Mouse (Mus musculus): ENCODE measurements around the gene Glt1d1. TPM values are rescaled to one million over a fixed set of nuclear protein-coding genes. Genes with fewer than 3 reads are reported as not detected.

The Glt1d1 gene
- polyA plus RNA-seq, 1 experiment from 2014 or later, result 0.04 TPM

GRCm38 (mm10) chr5:127648046-127648445 lies 16.0 kb downstream of the Glt1d1 start:
- Histone ChIP-seq H3K27ac (ENCODE audit: low read depth, low read length) (no peak overlapping the region), H3K9ac (ENCODE audit: low read depth, low read length) (no peak overlapping the region), H3K4me1 (replicated peaks; ENCODE audit: control insufficient read depth, insufficient read depth, low read length) (no peaks in the 10 kb centered on the region), H3K9me3 (ENCODE audit: control insufficient read depth) (no peaks in the 10 kb centered on the region), H3K36me3 (ENCODE audit: control insufficient read depth, insufficient read depth) (no peaks in the 10 kb centered on the region), H3K4me2 (replicated peaks; ENCODE audit: low read depth) (no peak overlapping the region), H3K27me3 (replicated peaks; ENCODE audit: control insufficient read depth, insufficient read depth, low read length) (no peaks in the 10 kb centered on the region), H3K4me3 (ENCODE audit: low read depth, low read length) (no peak overlapping the region)
- peak; percentile 47 for TF ChIP-seq CTCF (IDR thresholded peaks at IDR 0.05; ENCODE audit: low read depth)
- ATAC-seq, result no peak
- WGBS, result 74% methylated on average over 6 of the region's 6 CpGs

- no peak overlapping the region for H3K27ac ChIP-seq (ENCODE audit: low read depth, low read length)
- TF ChIP-seq CTCF (IDR thresholded peaks at IDR 0.05; ENCODE audit: low read depth), result peak; percentile 36
- no peak for ATAC-seq
- H3K4me3 ChIP-seq (ENCODE audit: low read depth, low read length), result no peak overlapping the region
- H3K36me3 ChIP-seq (ENCODE audit: control insufficient read depth, insufficient read depth), result no peaks in the 10 kb centered on the region
- no peaks in the 10 kb centered on the region for H3K27me3 ChIP-seq (replicated peaks; ENCODE audit: control insufficient read depth, insufficient read depth, low read length)
- no peaks in the 10 kb centered on the region for H3K4me1 ChIP-seq (replicated peaks; ENCODE audit: control insufficient read depth, insufficient read depth, low read length)
- H3K9ac ChIP-seq (ENCODE audit: low read depth, low read length), result no peak overlapping the region
- H3K9me3 ChIP-seq (ENCODE audit: control insufficient read depth), result no peaks in the 10 kb centered on the region
- H3K4me2 ChIP-seq (replicated peaks; ENCODE audit: low read depth), result no peak overlapping the region
Measured at GRCm38 (mm10) chr5:127649077-127649476, 17.0 kb downstream of the Glt1d1 start.

GRCm38 (mm10) chr5:127658257-127658656 lies 26.2 kb downstream of the Glt1d1 start:
- 81% methylated on average over 2 of the region's 2 CpGs for WGBS

DNA sequence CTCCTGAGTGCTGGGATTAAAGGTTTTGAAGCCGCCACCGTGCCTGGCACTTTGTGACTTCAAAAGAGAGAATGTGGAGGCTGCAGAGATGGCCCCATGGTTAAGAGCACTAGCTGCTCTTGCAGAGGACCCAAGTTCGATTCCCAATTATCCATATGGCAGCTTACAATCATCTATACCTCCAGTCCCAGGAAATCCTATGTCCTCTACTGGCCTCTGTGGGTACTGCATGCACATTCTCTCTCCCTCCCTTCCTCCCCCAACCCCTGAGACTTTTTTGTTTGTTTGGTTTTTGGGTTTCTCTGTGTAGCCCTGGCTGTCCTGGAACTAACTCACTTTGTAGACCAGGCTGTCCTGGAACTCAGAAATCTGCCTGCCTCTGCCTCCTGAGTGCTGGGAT lies 27.2 kb downstream of the Glt1d1 start:
- Histone ChIP-seq H3K27ac (ENCODE audit: low read depth, low read length) (no peak overlapping the region), H3K9me3 (ENCODE audit: control insufficient read depth) (peaks cover 8% of the 10 kb centered on the region; the same call in 1 of the 2 replicates), H3K4me1 (replicated peaks; ENCODE audit: control insufficient read depth, insufficient read depth, low read length) (no peaks in the 10 kb centered on the region), H3K36me3 (ENCODE audit: control insufficient read depth, insufficient read depth) (no peaks in the 10 kb centered on the region), H3K4me2 (replicated peaks; ENCODE audit: low read depth) (no peak overlapping the region), H3K4me3 (ENCODE audit: low read depth, low read length) (no peak overlapping the region), H3K27me3 (replicated peaks; ENCODE audit: control insufficient read depth, insufficient read depth, low read length) (no peaks in the 10 kb centered on the region), H3K9ac (ENCODE audit: low read depth, low read length) (no peak overlapping the region)
- no peak for ATAC-seq
- TF ChIP-seq CTCF (IDR thresholded peaks at IDR 0.05; ENCODE audit: low read depth), result peak; percentile 36
- WGBS, result 90% methylated on average over 3 of the region's 3 CpGs

More at GRCm38 (mm10) chr5:127658257-127658656, 26.2 kb downstream of the Glt1d1 start:
- no peak for ATAC-seq
- no peaks in the 10 kb centered on the region for H3K27me3 ChIP-seq (replicated peaks; ENCODE audit: control insufficient read depth, insufficient read depth, low read length)
- H3K4me1 ChIP-seq (replicated peaks; ENCODE audit: control insufficient read depth, insufficient read depth, low read length), result no peaks in the 10 kb centered on the region
- no peaks in the 10 kb centered on the region for H3K36me3 ChIP-seq (ENCODE audit: control insufficient read depth, insufficient read depth)
- no peak overlapping the region for H3K27ac ChIP-seq (ENCODE audit: low read depth, low read length)
- H3K9ac ChIP-seq (ENCODE audit: low read depth, low read length), result no peak overlapping the region
- H3K4me3 ChIP-seq (ENCODE audit: low read depth, low read length), result no peak overlapping the region
- peaks cover 8% of the 10 kb centered on the region; the same call in 1 of the 2 replicates for H3K9me3 ChIP-seq (ENCODE audit: control insufficient read depth)
- no peak overlapping the region for H3K4me2 ChIP-seq (replicated peaks; ENCODE audit: low read depth)
- TF ChIP-seq CTCF (IDR thresholded peaks at IDR 0.05; ENCODE audit: low read depth), result 0 out of 2 replicates have a peak, but pooled peaks have one; percentile 2

DNA sequence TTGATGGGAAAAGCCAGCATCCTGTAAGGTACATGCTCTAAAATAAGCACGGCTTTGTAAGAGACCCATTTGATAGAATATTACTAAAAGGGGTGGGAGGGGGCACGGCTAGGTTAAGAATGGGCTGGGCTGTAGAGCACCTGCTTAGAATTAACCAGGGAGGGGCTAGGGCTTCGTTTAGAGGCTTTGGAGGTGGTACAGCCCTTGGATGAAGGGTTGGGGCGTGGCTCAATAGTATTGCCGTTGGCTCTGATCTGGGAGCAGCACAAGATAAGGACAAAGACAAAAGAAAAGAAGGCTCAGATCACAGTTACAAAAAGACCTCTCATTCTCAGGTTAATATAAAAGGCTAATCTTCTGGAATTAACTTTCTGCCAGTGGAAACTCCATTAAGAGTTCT lies 28.2 kb downstream of the Glt1d1 start:
- no peak for ATAC-seq
- 59% methylated on average over 5 of the region's 5 CpGs for WGBS
- Histone ChIP-seq H3K9ac (ENCODE audit: low read depth, low read length) (no peak overlapping the region), H3K9me3 (ENCODE audit: control insufficient read depth) (peaks cover 8% of the 10 kb centered on the region; the same call in 1 of the 2 replicates), H3K27me3 (replicated peaks; ENCODE audit: control insufficient read depth, insufficient read depth, low read length) (no peaks in the 10 kb centered on the region), H3K4me1 (replicated peaks; ENCODE audit: control insufficient read depth, insufficient read depth, low read length) (no peaks in the 10 kb centered on the region), H3K4me2 (replicated peaks; ENCODE audit: low read depth) (no peak overlapping the region), H3K36me3 (ENCODE audit: control insufficient read depth, insufficient read depth) (no peaks in the 10 kb centered on the region), H3K4me3 (ENCODE audit: low read depth, low read length) (no peak overlapping the region), H3K27ac (ENCODE audit: low read depth, low read length) (no peak overlapping the region)
- TF ChIP-seq CTCF (IDR thresholded peaks at IDR 0.05; ENCODE audit: low read depth), result no peak

- no peak for TF ChIP-seq CTCF (IDR thresholded peaks at IDR 0.05; ENCODE audit: low read depth)
- Histone ChIP-seq H3K9me3 (ENCODE audit: control insufficient read depth) (peaks cover 8% of the 10 kb centered on the region; the same call in 1 of the 2 replicates), H3K4me2 (replicated peaks; ENCODE audit: low read depth) (no peak overlapping the region), H3K4me1 (replicated peaks; ENCODE audit: control insufficient read depth, insufficient read depth, low read length) (no peaks in the 10 kb centered on the region), H3K27ac (ENCODE audit: low read depth, low read length) (no peak overlapping the region), H3K4me3 (ENCODE audit: low read depth, low read length) (no peak overlapping the region), H3K27me3 (replicated peaks; ENCODE audit: control insufficient read depth, insufficient read depth, low read length) (no peaks in the 10 kb centered on the region), H3K36me3 (ENCODE audit: control insufficient read depth, insufficient read depth) (no peaks in the 10 kb centered on the region), H3K9ac (ENCODE audit: low read depth, low read length) (no peak overlapping the region)
- no peak for ATAC-seq
- 89% methylated on average over 5 of the region's 5 CpGs for WGBS
Measured at GRCm38 (mm10) chr5:127660979-127661378, 28.9 kb downstream of the Glt1d1 start.

DNA sequence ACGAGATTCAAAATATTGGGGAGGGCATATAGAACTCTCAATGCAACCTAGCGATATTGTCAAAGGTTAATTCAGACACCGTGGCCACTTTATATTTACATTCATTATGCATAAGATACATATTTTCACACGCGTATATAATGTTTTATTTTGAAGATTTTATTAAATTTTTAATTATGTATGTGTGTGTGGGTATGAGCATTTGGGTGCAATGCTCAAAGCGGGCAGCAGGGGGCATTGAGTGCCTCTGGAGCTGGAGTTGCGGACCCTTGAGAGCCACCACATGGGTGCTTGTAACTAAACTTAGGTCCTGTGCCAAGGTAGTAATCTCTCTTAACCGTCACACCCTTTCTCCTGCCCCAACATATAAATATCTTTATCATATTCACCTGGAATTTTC lies 41.9 kb downstream of the Glt1d1 start:
- Histone ChIP-seq H3K9ac (ENCODE audit: low read depth, low read length) (no peak overlapping the region), H3K4me3 (ENCODE audit: low read depth, low read length) (no peak overlapping the region), H3K4me2 (replicated peaks; ENCODE audit: low read depth) (no peak overlapping the region), H3K27me3 (replicated peaks; ENCODE audit: control insufficient read depth, insufficient read depth, low read length) (no peaks in the 10 kb centered on the region), H3K4me1 (replicated peaks; ENCODE audit: control insufficient read depth, insufficient read depth, low read length) (no peaks in the 10 kb centered on the region), H3K9me3 (ENCODE audit: control insufficient read depth) (no peaks in the 10 kb centered on the region), H3K36me3 (ENCODE audit: control insufficient read depth, insufficient read depth) (no peaks in the 10 kb centered on the region), H3K27ac (ENCODE audit: low read depth, low read length) (no peak overlapping the region)
- peak; percentile 14; the same call in 1 of the 2 replicates for TF ChIP-seq CTCF (IDR thresholded peaks at IDR 0.05; ENCODE audit: low read depth)
- no peak for ATAC-seq
- 88% methylated on average over 8 of the region's 8 CpGs for WGBS

Data from intestine, postnatal 0 days (tissue).